Mouse (Mus musculus) lung, embryonic 15.5 days (tissue): ENCODE results near the gene Slc5a11. TPM values are rescaled to one million over a fixed set of nuclear protein-coding genes. Genes with fewer than 3 reads are reported as not detected.

Source experiments
- ATAC-seq: fragments of 200-750 bp; cut with Nextera tagmentation; 2 replicates; pipeline ENCODE4 v1.8.0; 2017; ENCODE audit warnings: moderate number of reproducible peaks, borderline replicate concordance; ENCODE audit not compliant: low FRiP score, low TSS enrichment; ENCODE audit errors: extremely low read depth
- H3K27ac ChIP-seq: fragments of 300-500 bp; sonication (generic); 2 replicates; pipeline ENCODE4 v1.5.1; 2015; ENCODE audit warnings: moderate library complexity, mild to moderate bottlenecking, inconsistent platforms
- H3K27me3 ChIP-seq: fragments of 300-500 bp; sonication (generic); 2 replicates; pipeline ENCODE4 v1.6.1; 2015; ENCODE audit warnings: inconsistent platforms
- H3K36me3 ChIP-seq: fragments of 300-500 bp; sonication (generic); 2 replicates; pipeline ENCODE4 v1.6.1; 2015; ENCODE audit warnings: inconsistent platforms
- H3K4me1 ChIP-seq: fragments of 300-500 bp; sonication (generic); 2 replicates; pipeline ENCODE4 v1.6.1; 2015; ENCODE audit warnings: inconsistent platforms
- H3K4me2 ChIP-seq: fragments of 300-500 bp; sonication (generic); 2 replicates; pipeline ENCODE4 v1.6.1; 2015; ENCODE audit warnings: inconsistent platforms, mild to moderate bottlenecking, moderate library complexity
- H3K4me3 ChIP-seq: fragments of 300-500 bp; sonication (generic); 2 replicates; pipeline ENCODE4 v1.5.1; 2015; ENCODE audit warnings: mild to moderate bottlenecking, inconsistent platforms
- H3K9ac ChIP-seq: fragments of 300-500 bp; sonication (generic); 2 replicates; pipeline ENCODE4 v1.6.1; 2015; ENCODE audit warnings: inconsistent platforms
- H3K9me3 ChIP-seq: fragments of 300-500 bp; sonication (generic); 2 replicates; pipeline ENCODE4 v1.6.1; 2016; ENCODE audit warnings: inconsistent platforms
- WGBS: fragments of 180-500 bp; shearing (Covaris S2); methylation state at CpG from one replicate; pipeline ENCODE4 v1.1.7; 2015; 5-methylcytosine and 5-hydroxymethylcytosine counted together
- polyA plus RNA-seq: library from polyadenylated mRNA; unstranded; fragments of >200 nt; fragmentation: Nextera tagmentation; extraction: Ambion mirVana; gene quantifications from 2 replicates; pipeline ENCODE4 v1.2.1, GENCODE M21; 2015

Slc5a11 gene
- polyA plus RNA-seq, 1 experiment from 2014 or later: 0.65 TPM

DNA sequence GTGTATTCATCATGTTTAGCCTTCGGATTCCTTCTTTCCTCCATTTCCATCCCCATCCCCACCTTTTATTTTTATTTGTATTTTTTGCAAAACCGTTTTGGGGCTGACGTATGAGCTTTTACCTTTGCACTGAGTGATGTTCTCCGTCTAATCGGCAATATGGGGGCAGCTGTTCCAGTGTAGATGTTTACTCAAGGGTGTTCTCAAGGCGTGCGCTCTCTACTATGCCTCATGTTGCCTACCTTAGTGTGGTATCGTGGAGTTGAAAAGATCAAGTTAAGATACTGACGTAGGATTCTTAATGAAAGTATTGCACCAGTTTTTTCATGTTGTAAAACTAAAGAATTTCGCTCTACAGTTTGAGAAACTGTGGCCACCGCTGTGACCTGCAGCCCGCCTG is 21.4 kb upstream of the Slc5a11 start:
- H3K4me2 ChIP-seq: no peak overlapping the region
- ATAC-seq: no peak
- H3K9ac ChIP-seq: no peak overlapping the region
- peaks cover 66% of the 10 kb centered on the region for H3K36me3 ChIP-seq
- no peak overlapping the region for H3K27ac ChIP-seq
- 86% methylated on average over 12 of the region's 12 CpGs for WGBS
- H3K4me1 ChIP-seq: no peaks in the 10 kb centered on the region
- H3K4me3 ChIP-seq: no peak overlapping the region
- H3K9me3 ChIP-seq: no peaks in the 10 kb centered on the region
- H3K27me3 ChIP-seq: no peaks in the 10 kb centered on the region

DNA sequence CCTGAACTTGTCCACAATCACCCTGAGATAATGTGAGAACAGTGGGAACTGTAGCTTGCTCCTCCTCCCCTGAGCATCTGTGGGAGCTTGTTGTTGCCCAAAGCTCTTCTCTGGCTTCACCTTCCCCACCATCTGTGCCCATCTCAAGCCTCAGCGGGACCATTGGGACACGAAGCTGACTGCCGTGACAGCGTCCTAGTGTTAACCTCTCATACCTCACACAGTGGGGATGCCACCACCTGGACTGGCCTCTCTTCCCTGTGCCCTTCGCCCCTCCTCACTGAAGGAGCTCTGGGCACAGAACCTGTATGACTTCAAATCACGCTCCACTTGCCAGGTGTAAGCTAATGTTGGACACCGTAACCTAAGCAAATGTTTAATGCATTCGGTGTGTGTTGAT is 19.9 kb upstream of the Slc5a11 start:
- H3K27me3 ChIP-seq: no peaks in the 10 kb centered on the region
- H3K4me1 ChIP-seq: no peaks in the 10 kb centered on the region
- WGBS: 91% methylated on average over 8 of the region's 8 CpGs
- no peak for ATAC-seq
- no peak overlapping the region for H3K4me2 ChIP-seq
- no peak overlapping the region for H3K4me3 ChIP-seq
- H3K27ac ChIP-seq: no peak overlapping the region
- no peaks in the 10 kb centered on the region for H3K9me3 ChIP-seq
- no peak overlapping the region for H3K9ac ChIP-seq
- H3K36me3 ChIP-seq: peaks cover 51% of the 10 kb centered on the region

DNA sequence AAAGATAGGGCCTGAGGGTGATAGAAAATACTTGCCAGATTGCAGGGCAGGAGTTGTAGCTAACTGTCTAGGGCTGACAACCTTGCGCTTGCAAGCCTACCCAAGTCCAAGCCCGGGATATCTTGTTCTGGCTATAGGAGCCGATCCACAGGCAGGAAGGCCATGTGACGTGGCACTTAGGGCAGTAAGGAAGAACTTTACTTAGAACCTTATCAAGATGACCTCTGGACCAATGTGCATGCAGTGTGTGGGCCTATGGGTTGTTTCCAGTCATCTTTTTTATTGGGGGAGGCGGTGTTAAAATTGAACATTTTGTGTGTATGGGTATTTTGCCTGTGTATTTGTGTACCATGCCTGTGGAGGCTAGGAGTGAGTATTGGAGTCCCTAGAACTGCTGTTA is 18.1 kb upstream of the Slc5a11 start:
- Histone ChIP-seq H3K4me2 (no peak overlapping the region), H3K36me3 (peaks cover 34% of the 10 kb centered on the region), H3K27me3 (no peaks in the 10 kb centered on the region), H3K9ac (no peak overlapping the region), H3K4me1 (no peaks in the 10 kb centered on the region), H3K27ac (no peak overlapping the region), H3K4me3 (no peak overlapping the region), H3K9me3 (no peaks in the 10 kb centered on the region)
- ATAC-seq: no peak
- WGBS: 69% methylated on average over 5 of the region's 5 CpGs

DNA sequence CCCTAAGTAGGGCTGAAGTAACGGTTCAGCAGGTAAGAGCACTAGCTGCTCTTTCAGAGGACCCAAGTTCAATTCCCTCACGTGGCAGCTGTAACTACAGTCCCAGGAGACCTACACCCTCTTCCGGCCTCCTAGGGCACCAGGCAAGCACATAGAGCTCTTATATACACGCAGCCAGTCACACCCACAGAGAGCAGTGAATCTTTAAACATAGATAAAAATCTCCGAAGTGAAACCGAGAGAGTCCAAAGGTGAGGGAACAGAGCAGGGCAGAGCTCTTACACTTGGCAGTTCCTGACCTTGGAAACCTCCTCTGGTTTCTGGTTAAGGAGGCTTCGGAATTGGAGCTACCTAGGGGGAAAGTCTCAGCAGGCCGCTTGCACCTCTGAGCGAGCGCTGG is 15.9 kb upstream of the Slc5a11 start:
- Histone ChIP-seq H3K36me3 (peaks cover 13% of the 10 kb centered on the region), H3K27ac (no peak overlapping the region), H3K4me1 (no peaks in the 10 kb centered on the region), H3K27me3 (no peaks in the 10 kb centered on the region), H3K4me3 (no peak overlapping the region), H3K4me2 (no peak overlapping the region), H3K9ac (no peak overlapping the region), H3K9me3 (no peaks in the 10 kb centered on the region)
- ATAC-seq: no peak
- 49% methylated on average over 10 of the region's 10 CpGs for WGBS

DNA sequence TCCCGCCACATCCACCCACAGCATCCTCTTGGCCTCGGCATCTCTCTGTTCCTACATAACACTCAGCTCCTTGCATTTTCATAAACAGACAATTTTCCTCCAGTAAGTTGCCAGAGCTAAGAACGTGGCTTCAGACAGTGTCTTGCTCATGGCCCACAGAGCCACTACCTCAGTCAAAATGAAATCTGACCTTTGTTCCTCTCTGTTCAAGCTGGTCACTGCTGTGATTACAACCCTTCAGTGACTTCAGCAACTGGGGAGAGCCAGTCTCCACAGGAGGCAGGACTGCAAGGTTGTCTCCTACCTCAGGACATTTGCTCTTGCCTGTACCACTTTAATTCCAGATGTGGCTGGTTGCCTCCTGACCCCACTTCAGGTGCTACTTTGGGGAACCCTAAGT is 15.4 kb upstream of the Slc5a11 start:
- Histone ChIP-seq H3K4me3 (no peak overlapping the region), H3K4me1 (no peaks in the 10 kb centered on the region), H3K36me3 (peaks cover 11% of the 10 kb centered on the region), H3K4me2 (no peak overlapping the region), H3K9ac (no peak overlapping the region), H3K27me3 (no peaks in the 10 kb centered on the region), H3K9me3 (no peaks in the 10 kb centered on the region), H3K27ac (no peak overlapping the region)
- ATAC-seq: no peak
- WGBS: 53% methylated on average over 3 of the region's 3 CpGs

DNA sequence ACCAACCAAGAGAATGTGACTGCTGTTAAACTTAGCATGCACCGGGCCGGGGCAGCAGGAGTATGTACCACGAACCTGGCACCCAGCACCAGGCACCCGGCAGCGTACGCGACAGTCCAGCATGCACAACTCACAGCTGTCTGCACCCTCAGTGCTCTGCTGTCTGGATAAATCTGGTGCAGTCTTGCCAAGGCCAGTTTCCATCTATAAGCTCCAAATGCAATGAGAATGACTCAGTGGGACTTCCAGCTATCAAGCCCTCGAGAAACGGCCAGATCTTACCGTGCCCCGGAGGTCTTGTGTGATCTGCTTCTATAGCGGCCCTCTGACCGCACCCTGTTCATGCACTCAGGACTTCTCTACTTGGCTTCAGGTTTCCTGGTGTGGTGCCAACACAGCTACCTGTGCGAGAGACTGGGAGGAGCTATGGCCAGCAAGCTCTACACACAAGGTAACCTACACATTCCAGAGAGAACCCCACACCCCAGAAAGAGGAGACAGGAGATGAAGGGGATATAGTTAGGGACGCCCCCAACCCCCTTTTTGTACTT is 14.8 kb upstream of the Slc5a11 start:
- no peak for ATAC-seq
- H3K27ac ChIP-seq: no peak overlapping the region
- 84% methylated on average over 15 of the region's 15 CpGs for WGBS
- no peaks in the 10 kb centered on the region for H3K27me3 ChIP-seq
- H3K4me3 ChIP-seq: no peak overlapping the region
- peaks cover 9% of the 10 kb centered on the region for H3K36me3 ChIP-seq
- H3K4me1 ChIP-seq: no peaks in the 10 kb centered on the region
- no peaks in the 10 kb centered on the region for H3K9me3 ChIP-seq
- no peak overlapping the region for H3K4me2 ChIP-seq
- no peak overlapping the region for H3K9ac ChIP-seq

DNA sequence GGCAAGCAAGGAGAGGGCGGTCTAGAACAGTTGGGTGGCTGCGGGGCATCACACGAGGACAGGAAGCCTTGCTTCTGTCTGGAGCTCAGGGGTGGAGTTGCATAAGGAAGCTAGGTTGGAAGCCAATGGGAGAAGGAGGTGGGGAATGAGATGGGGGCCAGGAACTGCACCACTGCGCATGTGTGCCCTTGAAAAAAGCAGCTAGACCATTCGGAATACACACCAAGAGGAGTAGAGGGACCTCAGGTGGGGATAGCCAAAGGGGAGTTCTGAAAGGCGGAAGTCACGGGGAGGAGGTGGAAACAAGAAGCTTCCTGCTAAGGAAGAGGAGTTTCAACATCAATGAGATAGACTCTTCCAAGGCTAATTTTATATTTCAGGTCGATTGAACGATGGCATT is 13.9 kb upstream of the Slc5a11 start:
- Histone ChIP-seq H3K4me1 (no peaks in the 10 kb centered on the region), H3K27ac (no peak overlapping the region), H3K36me3 (0 out of 2 replicates have a peak, but pooled peaks cover under 1% of the 10 kb centered on the region), H3K27me3 (no peaks in the 10 kb centered on the region), H3K4me3 (no peak overlapping the region), H3K4me2 (no peak overlapping the region), H3K9me3 (no peaks in the 10 kb centered on the region), H3K9ac (no peak overlapping the region)
- no peak for ATAC-seq
- 65% methylated on average over 9 of the region's 9 CpGs for WGBS

DNA sequence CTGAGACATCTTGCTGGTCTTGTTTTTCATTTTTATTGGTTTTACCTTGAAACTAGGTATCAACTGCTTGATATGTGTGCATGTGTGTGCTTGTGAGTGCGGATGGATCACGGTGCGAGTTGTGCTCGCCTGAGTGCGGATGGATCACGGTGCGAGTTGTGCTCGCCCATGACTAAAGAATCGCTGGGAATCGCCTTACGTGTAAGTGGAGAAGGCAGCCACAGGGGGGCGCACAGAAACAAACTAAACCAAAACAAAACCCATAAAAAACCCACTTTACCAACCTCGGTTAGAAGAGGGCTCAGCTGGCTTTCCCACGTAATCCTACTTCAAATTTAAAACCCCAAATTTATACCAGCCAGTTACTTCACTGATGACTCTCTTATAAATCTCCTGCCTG is 9.3 kb upstream of the Slc5a11 start:
- 27% methylated on average over 14 of the region's 14 CpGs for WGBS
- H3K27ac ChIP-seq: no peak overlapping the region
- H3K27me3 ChIP-seq: no peaks in the 10 kb centered on the region
- no peaks in the 10 kb centered on the region for H3K9me3 ChIP-seq
- H3K9ac ChIP-seq: no peak overlapping the region
- no peak overlapping the region for H3K4me2 ChIP-seq
- H3K4me1 ChIP-seq: no peaks in the 10 kb centered on the region
- ATAC-seq: no peak
- no peak overlapping the region for H3K4me3 ChIP-seq
- no peaks in the 10 kb centered on the region for H3K36me3 ChIP-seq

DNA sequence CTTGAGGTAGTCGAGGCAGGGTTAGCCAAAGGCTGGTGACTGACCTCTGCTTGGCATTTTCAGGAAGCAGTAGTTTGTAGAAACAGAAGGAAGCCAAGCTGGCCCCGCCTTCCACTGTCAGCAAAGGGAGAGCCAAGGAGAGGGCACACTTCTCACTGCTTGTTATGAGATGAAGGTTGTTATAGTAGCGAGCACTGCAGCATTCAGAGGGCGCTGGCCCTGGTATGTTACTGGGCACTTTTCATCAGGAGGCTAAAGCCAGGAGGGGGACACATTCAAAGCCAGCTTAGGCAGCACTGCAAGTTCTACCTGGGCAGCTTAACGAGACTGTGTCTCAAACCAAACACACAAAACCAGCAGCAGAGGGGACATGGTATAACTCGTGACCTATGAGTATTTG is 7.0 kb upstream of the Slc5a11 start:
- Histone ChIP-seq H3K27ac (no peak overlapping the region), H3K4me3 (no peak overlapping the region), H3K9me3 (no peaks in the 10 kb centered on the region), H3K27me3 (no peaks in the 10 kb centered on the region), H3K9ac (no peak overlapping the region), H3K4me1 (no peaks in the 10 kb centered on the region), H3K36me3 (no peaks in the 10 kb centered on the region), H3K4me2 (no peak overlapping the region)
- ATAC-seq: no peak
- WGBS: 58% methylated on average over 6 of the region's 6 CpGs

DNA sequence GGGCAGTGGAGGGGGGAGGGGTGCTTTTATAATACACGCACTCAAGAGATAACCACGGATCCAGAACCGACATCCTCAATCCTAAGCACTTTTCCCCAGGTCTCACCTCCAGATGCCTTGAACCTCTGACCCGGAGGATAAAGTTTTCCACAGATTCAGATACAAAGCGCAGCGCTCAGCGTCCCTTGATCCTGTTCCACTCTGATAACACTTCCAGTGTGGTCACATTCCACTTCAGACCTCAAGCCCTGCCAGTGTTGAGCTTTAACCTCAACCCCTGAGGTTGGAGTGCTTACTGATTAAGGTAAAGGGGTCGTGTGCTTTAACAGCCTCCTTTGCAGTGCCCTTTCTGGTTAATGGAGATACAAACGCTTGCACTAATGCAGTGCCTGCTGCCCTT is 4.7 kb upstream of the Slc5a11 start:
- Histone ChIP-seq H3K27ac (no peak overlapping the region), H3K9me3 (no peaks in the 10 kb centered on the region), H3K4me1 (peaks cover 5% of the 10 kb centered on the region), H3K4me2 (no peak overlapping the region), H3K9ac (no peak overlapping the region), H3K4me3 (no peak overlapping the region), H3K36me3 (no peaks in the 10 kb centered on the region), H3K27me3 (no peaks in the 10 kb centered on the region)
- ATAC-seq: no peak
- WGBS: 15% methylated on average over 9 of the region's 9 CpGs

DNA sequence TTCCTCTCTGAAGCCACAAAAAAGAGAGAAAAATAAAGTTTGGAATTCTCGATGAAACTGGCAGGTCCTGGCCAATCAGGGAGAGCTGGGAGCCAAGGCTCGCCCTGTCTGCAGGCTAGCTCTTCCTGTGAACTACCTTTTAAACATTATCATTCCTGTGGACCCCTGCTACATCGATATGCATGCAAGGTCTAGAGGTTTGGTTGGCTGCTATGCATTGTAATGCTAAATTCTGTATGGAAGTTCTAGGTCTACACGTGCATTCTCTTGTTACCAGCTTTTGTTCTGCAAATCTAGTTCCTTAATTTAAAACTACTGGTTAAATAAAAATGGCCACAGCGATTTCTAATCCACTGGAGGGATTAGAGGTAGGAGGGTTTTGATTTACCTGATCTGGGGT is 3.1 kb upstream of the Slc5a11 start:
- H3K4me1 ChIP-seq: peaks cover 5% of the 10 kb centered on the region
- no peak overlapping the region for H3K27ac ChIP-seq
- no peaks in the 10 kb centered on the region for H3K27me3 ChIP-seq
- H3K36me3 ChIP-seq: no peaks in the 10 kb centered on the region
- no peak overlapping the region for H3K4me2 ChIP-seq
- ATAC-seq: no peak
- no peak overlapping the region for H3K4me3 ChIP-seq
- H3K9me3 ChIP-seq: no peaks in the 10 kb centered on the region
- 49% methylated on average over 5 of the region's 5 CpGs for WGBS
- H3K9ac ChIP-seq: no peak overlapping the region

DNA sequence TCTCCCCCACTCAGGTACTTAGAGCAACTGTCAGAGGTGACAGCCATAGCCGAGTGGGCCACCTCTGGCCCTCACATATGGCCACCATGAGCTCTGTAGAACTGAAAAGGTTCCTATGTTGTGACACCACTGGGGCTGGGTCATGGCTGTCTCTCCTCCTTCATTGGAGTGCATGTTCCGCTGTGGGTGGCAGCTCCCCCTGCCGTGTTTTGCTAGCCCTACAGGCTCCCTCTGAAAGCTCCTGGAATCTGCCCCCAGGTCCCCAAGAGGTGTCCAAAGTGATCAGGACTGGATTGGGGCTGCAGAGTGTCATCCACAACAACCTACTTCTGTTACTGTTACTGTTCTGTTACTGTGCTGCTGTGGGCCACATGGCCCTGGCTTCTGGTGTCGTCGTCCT is 2.3 kb upstream of the Slc5a11 start:
- no peak overlapping the region for H3K9ac ChIP-seq
- no peak overlapping the region for H3K27ac ChIP-seq
- no peaks in the 10 kb centered on the region for H3K27me3 ChIP-seq
- WGBS: 78% methylated on average over 5 of the region's 5 CpGs
- H3K4me2 ChIP-seq: no peak overlapping the region
- no peaks in the 10 kb centered on the region for H3K36me3 ChIP-seq
- no peak for ATAC-seq
- peaks cover 5% of the 10 kb centered on the region for H3K4me1 ChIP-seq
- H3K9me3 ChIP-seq: no peaks in the 10 kb centered on the region
- no peak overlapping the region for H3K4me3 ChIP-seq

DNA sequence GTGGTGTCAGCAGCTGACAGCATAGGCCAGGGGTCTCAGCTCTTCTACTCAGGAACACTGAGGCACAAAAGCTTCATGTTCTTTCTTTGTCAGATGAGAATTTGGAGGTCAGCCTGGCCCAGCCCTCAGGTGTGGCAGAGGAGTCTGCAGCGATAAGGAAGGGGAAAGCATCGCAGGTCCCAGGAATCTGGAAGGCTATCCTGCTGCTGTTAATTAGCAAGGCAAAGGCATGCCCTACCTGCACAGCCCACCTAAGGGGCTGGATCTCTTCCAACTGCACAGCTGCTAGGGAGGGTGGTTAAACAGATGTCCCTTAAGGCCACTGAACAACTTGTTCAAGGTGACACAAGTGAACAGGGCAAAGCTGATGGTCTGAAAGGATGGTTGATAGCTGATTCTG is 558 bp downstream of the Slc5a11 start:
- no peaks in the 10 kb centered on the region for H3K27me3 ChIP-seq
- no peaks in the 10 kb centered on the region for H3K36me3 ChIP-seq
- H3K4me1 ChIP-seq: peaks cover 5% of the 10 kb centered on the region
- H3K4me3 ChIP-seq: no peak overlapping the region
- WGBS: 73% methylated on average over 2 of the region's 2 CpGs
- H3K9me3 ChIP-seq: no peaks in the 10 kb centered on the region
- no peak for ATAC-seq
- no peak overlapping the region for H3K27ac ChIP-seq
- H3K4me2 ChIP-seq: no peak overlapping the region
- no peak overlapping the region for H3K9ac ChIP-seq
